Mouse (Mus musculus) cerebellum, postnatal 14 days (tissue): ENCODE results near the gene Itga3.

ENCODE experiments used
- DNase-seq, 2 experiments: peaks; one replicate each; pipeline ENCODE4 v3.0.0; 2021; ENCODE audit warnings: mixed read lengths in 2 of 2

Itga3 gene

DNA sequence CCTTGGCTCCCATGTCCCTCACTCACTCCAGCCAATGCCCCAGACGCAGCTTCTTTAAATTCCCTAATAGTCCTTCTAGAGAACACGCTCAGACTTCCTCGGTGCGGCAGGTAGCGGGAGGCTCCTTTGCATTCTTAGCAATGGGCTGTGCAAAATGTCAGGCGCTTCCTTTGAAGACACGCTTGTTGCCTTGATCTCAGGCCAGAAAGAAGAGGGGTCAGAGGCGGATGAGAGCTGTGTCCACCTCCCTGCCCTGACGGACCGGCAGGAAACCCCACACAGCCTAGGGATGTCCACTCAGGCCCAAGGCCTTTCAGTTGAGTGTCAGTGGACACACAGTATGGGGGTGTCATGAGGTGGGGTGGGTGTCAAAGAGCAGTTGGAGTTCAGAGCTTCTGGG lies 19.0 kb upstream of the Itga3 start:
- no peak for DNase-seq

DNA sequence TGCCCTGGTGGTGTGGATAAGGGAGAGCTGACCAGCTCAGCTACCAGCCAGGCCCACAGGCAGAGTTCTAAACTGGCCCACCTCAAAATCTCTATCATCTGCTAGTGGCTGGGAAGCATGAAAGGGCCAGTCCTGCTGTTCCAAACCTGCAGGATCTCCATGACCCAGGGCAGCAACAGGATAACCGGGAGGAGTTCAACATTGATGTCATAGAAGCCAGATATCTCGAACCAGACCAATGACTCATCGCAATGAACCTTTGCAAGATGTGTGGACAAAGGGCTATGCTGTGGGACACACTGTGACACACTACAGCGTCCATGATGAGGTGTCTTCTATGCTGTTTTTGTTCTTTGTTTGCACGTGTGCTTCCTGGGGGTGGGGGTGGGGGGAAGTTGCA lies 16.5 kb upstream of the Itga3 start:
- DNase-seq = no peak

DNA sequence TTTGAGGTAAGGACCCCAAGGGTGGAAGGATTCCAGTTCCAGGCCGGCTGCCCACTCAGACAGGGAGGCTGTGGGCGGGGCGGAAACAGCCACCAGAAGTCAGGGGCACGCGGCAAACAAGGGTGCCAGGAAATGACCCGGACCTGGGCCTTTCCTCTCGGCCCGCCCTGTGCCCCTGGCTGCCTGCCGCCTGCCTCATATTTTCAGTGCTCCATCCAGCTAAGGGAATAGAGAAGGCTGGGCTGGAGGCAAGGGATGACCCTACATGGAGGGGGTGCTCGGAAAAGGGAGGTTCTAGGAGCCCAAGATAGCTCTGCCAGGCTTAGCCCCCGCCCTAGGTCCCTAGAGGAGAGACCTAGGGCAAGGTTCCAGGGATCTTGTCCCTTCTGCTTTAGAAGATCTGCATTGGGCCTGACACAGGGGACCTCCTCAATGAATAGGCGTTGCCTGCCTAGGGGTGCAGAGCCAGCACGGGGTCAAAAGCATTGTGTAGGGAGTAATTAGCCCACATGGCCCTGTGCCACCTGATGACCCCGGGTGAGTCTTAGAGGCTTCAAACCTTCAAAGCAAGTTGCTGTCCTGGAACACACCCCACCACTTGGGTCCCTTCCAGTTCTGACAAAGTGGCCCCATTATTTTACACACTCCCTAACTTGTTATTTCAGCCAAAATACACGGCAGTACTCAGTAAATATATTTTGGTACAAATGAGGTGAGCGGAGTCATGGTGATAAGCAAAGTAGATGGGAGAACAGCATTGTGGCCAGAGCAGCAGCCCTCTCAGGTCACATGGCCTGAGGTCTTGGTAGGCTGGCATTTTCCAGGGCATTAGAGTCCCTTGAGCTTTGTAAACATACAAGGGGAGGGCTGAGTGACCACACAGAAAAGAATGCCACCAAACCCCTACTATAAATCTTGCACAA lies 12.5 kb upstream of the Itga3 start:
- peak in 1 of 2 experiments; percentile 36 for DNase-seq

DNA sequence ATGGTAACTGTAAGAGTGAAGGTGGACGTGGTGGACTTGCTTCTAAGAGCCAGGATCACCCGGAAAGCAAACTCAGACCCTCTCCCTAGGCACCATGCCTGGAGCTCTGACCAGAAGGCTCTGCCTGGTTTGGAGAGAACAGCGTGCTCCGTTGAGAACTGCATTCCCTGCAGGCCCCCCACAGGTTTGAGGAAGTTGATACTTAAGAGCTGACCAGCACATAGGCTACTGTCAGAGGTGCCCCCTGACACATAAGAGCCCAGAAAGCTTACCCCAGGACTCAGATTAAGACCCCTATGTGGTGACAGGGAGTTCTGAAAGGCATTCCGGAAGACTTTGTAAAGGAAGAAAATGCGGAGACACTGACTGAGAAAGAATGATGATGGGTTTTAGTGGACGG lies 11.7 kb upstream of the Itga3 start:
- no peak for DNase-seq

GRCm38 (mm10) chr11:95087301-95088228 lies 11.0 kb upstream of the Itga3 start:
- DNase-seq = peak in 1 of 2 experiments; percentile 59

- DNase-seq = no peak
These were observed 9.6 kb upstream of the Itga3 start for GRCm38 (mm10) chr11:95086229-95086628.

DNA sequence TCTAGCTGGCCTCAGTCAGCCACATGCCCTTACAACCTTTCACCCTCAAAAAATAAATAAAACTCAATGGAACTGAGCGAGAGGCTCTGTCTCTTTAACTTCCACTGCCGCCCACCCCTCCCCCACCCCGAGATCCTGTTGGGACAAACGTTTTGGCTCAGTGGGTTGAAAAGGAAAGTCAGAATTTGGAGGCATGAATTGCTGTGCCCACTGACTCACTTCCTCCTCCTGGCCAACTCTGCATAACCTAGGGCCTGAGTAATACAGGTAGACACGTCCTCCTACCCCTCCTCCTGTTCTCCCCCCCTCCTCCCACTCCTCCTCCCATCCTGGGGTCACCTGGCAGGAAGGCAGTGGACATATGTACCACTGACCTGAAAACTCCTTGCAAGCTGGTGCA lies 9.1 kb upstream of the Itga3 start:
- no peak for DNase-seq

- peak in 1 of 2 experiments; percentile 39 for DNase-seq
These were observed 8.3 kb upstream of the Itga3 start for GRCm38 (mm10) chr11:95084811-95085382.

DNA sequence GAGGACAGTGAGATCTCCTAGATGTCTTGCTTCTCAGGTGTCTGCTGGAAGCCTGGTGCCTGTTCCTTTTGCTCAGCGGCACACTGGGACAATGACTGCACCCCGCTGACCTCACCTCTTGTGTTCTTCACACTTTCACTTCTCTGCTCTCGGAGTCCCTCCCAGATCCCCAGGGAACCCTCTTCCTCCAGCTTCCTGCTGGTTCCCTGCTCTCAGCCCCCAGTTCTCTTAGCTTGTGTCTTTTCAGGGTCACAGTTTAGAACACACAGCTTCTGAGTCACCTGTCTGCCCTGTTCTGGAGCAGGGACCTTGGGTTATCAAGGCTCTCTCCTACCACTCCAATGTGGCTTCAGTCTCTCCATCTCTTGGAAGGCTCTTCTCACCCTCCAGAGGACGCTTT lies 7.6 kb upstream of the Itga3 start:
- DNase-seq = no peak

- no peak for DNase-seq
These were observed 6.3 kb upstream of the Itga3 start for GRCm38 (mm10) chr11:95082896-95083295.

- DNase-seq = no peak
These were observed 4.2 kb upstream of the Itga3 start for GRCm38 (mm10) chr11:95080783-95081182.

DNA sequence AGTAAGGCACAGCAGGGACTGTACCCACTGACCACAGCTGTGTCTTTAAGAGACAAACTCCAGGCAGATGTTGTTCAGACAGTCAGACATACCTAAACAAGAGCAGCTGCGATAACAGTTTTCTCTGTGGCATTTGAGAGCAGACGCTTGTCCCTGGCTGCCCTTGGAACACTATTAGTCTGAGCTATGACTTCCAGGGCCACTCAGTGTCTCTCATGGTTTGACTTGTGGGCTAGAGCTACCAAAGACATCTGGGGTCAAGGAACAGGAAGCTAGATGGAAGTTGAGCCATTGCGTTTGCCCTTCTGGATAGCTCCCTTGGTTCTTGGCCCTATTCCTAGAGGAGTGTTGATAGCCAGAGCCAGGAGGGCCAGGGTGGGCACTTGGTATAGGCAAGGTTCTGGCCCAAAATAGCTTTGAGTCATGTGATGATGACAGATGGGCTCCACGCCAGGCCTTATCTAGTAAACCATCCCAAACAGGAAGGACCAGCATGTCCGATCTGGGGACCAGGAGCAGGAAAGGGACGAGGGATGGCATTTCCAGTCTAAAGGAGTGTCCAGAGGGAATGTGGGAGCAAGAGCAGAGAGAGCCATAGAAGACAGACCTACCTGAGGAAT lies 2.8 kb upstream of the Itga3 start:
- DNase-seq = peak in 1 of 2 experiments; percentile 55

DNA sequence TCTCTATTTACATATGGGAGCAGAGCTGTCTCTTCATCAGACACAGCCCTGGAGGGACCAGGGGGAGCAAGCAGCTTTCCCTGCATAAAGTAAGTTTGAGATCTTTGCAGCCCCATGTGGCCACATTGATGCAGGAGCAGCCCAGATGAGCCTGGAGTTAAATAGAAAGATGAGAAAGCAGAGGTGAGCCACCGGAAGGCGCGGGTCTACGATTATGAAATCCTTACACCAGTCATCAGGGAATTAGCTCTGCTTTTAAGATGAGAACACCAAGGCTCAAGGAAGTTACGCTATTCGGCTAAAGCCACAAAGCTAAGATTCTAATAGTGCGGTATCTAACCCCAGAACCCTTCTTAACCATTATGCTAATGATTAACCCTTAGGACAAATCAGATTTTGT lies 1.4 kb upstream of the Itga3 start:
- DNase-seq = no peak

DNA sequence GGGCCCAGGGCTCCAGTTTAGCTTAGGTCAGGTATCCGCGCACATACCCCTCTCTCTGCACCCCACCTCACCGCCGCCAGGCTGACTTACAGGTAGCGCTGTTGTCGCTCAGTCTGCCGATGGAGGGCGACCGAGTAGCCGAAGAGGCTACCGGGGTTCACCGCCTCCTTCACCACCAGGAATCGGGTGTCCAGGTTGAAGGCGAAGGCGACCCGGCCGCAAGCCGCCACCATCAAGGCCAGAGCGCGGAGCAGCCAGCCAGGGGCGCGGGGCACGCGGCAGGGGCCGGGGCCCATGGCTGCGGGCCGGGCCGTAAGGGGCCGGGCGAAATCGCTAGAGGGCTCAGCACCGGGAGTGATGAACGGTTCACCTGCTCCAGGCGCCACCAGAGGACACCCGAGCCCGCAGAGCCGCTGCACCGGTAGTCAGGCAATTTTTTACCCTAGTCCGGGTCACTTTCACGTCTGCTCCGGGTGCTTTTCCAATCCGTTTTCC lies 513 bp downstream of the Itga3 start:
- peak; percentile 84 to 87 for DNase-seq

DNA sequence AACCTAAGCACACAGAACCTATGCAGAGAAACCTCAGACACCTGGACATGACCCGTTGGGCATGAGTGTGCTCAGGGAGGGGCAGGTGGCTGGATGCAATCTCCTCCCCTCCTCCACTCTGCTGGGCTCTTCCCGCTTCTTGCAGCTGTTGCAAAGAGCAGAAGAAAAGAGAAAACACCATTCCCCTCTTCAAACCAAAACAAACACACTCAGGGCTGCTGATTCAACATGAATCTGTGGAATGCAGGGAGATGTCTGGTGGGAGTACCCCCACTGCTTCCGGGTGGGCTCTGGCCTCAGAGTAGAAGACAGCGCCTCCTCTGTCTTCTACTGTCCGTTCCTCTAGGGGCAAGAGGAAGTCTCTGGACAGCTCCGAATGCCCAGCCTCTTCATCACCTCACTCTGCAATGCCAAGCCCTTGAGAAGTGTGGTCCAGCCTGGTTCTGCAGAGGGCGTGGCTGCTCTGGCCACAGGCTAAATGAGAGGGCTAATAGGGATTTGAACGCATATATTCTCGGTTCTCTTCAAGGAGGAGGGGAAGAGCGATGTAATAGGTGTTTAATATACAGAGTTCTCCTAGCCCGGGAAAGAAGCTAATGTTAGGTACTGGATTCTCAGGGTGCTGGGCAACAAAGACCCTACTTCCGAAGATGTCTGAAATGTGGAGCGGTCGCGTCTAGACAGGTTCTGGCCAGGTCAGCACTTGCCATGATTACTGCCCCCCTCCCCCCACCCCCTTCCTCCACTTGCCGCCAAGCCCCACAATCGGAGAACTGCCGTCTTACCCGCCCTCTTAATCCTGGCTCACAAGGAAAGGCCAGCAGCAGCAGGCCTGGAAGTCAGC lies 1.2 kb downstream of the Itga3 start:
- no peak for DNase-seq

GRCm38 (mm10) chr11:95074694-95075093 lies 1.9 kb downstream of the Itga3 start:
- no peak for DNase-seq

DNA sequence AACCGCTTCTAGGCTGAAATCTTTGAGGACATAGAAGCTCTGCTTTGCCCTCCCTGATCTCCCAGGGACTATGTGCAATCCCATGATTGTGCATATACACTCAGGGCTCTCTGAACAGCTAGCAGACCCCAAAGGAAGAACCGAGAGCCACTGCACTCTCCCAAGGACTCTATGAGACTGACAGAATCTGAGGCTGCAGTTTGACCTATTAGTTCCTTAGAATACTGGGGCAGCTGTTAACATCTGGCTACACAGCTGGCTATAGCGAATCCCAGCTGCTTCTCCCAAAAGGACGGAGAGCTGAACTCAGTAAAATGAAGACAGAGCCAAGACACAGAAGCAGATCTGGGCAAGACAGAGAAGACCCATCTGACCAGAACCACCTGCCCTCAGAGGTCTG lies 2.8 kb downstream of the Itga3 start:
- no peak for DNase-seq

- DNase-seq = peak; percentile 66 to 69
These were observed 3.8 kb downstream of the Itga3 start for GRCm38 (mm10) chr11:95072804-95073203.

DNA sequence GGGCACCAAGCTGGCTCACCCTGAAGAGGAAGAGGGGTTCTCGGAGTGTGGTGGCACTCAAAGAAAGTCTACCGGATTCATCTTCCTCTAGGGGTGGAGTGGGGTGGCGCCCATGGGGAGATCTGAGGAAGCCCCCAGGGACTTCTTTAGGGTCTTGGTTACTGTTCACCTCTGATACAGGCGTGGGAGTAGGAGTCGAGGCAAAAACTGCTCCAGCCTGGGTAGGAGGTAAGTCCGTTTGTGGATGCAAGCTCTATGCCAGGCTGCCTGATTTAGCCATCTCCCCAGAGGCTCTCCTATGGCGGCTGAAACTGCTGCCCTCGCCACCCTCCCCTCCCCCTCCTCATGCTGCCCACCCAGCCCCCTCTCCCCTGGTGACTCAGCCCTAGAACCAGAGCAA lies 4.5 kb downstream of the Itga3 start:
- no peak for DNase-seq

DNA sequence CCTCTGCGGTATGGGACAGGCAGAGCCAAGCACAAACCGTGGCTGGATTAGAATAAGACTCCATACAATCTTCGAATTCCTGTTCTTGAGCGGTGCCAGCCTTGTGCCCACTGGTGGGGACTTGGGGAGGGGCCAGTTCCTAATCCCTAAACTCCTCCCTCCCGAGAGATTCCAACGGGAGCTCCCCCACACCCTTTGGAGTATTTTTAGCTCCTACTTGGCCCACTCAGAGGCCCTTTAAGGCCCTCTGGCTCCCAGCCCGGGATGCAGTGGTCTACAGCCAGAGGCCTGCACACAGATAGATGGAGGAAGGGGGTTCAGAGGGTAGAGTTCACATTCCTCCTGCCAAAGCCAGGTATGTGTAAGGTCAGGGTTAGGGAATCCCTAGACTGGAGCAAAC lies 5.3 kb downstream of the Itga3 start:
- peak; percentile 47 to 54 for DNase-seq
